Mouse (Mus musculus) 416B (cell line): ENCODE measurements at regions not wholly inside any gene's neighbourhood (a gene's known extent, or its start where the extent isn't known, plus 50 kb on each side); places are given as distances from the start of the nearest gene placed in this dataset.

Experiments
- DNase-seq: peaks from one replicate; pipeline ENCODE4 v3.0.0; 2011; ENCODE audit warnings: low read depth

DNA sequence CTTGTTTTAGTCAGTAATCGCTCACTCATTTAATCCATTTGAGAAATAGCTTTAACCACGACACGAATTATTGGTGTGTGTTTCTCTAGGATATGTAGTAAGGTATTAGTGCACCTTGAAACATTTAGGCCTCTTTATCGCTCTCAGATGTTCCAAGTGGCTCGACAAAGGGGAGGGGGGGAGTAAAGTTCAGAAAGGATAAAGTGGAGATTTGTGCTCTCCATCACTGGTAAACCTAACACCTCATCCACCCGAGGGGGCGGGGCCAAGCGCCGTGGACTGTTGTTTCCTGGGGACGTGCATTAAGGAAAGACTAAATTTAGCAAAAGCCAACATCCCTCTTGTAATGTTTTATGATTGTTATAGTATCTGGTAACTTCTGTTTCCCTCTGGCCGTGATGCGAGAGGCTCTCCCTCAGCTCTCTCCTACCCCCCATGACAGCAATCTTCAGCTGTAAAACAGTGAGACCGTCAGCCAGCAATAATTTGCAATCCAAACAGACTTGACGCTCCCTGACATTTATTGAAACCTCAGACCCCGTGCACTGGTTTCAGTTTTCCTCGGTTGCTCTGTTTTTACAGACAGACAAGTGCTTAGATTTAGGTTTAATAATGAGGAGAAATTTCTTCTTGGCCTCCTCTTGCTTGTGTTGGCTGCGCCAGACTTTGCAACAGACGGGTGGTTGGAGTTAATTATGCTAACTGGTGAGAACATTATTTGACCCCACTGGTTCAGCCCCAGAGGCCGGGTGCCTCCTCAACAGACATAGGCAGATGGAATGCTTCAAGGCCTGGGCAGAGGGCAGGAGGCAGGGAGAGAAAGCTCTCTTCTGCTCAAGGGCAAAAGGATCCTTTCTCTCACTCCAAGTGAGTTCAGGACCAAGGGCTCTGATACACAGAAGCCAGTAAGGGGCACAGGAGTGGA lies 542.8 kb upstream of the Sox9 start:
- DNase-seq = no peak

DNA sequence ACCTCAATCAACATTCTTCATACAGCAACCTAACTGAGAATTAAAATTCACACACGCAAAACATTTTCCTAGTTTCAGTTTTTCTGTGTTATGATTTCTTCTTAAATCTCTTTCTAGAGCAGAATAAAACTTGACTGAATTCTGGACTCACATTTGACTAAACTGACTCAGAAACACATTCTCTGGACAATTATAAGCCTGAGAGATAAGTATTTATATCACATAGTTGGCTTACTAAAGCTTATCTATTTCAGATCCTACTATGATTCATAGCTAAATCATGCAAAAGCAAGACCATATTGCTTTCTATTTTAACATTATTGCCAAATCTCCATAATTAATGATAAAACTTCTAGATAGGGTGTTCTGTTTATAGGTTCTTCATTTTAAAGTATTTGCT lies 529.5 kb upstream of the Sox9 start:
- DNase-seq = no peak

DNA sequence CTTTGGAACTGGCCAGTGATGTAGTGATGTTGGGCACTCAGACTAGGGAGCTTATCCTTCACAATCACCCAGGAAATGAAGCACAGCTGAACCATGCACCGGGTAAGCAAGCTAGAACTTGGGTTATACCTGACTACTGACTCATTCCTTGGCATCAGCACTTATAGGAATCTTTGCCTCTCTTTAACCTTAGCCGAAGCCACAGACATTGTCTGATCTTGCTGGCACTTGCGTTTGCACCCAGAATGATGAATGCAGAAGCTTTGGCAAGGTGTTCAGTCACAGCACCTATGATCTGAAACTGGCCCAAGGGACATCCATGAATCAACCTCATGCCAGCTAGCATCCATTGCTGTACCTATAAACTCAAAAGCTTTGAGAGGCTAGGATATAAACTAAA lies 529.0 kb upstream of the Sox9 start:
- no peak for DNase-seq

DNA sequence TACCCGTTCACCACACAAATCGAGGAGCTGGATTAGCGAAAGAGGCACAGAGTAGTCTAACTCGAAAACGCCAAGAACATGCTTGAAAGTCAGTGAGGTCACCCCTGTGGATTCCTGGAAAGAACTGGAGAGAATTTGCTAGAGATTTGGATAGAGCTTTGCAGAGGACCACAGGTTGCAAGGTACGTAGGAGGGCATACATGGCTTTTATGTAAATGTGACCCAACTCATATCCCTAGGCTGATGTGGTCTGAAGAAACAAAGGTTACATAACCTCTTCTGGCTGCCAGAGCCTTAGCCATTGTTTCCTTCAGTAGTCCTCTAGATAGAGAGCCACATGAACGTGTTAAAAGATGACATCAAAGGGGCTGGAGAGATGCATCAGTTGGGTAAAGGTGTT lies 525.7 kb upstream of the Sox9 start:
- no peak for DNase-seq

DNA sequence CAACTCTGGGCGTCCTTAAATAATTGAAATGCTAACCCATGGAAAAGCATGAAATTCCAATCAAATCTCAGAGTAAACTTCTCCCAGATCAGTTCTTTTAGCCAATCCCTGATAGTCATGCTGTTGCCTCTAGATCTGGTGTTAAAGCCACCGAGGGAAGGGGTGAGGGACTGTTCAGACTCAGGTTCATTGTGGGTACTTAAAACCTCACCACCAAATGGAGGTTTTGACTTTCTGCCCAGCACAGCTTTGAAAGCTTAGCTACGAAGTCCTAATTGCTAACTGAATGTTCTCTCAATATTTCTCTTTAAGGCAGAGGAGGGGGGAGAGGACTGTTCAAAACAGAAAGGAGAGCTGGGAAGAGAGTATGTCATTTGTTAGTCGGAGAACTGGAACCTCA lies 517.9 kb upstream of the Sox9 start:
- DNase-seq = no peak

DNA sequence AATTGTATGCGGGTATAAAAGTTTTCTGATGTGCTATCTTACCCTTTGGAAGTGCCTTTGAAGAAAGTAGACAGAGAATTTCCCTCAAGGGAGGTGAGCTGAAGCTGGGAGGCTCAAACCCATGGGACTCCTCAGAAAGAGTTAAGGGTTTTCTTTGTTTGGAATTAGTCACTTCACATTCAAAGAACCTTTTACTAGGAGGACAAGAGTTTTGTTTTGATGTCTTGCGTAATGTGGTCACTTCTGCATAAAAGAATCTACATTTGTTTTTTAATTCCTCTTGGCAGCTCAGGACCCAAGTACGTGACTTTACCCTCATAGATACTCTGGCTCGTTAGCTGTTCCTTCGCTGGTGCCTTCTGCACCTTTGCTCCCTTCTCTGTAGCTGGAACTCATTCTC lies 511.1 kb upstream of the Sox9 start:
- DNase-seq = no peak

DNA sequence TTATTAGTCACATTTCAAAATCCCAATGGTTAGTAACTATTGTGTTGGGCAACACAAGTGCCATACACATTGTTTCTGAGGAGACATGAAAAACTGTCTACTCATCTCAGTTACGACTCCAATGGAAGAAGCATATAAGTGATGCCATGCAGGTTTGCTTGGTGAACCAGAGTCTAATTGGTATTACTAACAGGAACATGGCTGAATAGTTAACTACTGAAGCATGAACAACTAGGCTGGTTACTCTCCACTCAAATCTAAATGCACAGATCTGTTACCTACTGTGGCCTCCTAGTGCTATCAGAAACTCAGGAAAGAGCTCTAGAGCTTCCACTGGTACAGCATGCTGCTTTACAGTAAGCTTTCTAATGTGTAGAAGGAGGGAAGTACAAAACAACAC lies 503.5 kb upstream of the Sox9 start:
- DNase-seq = no peak

DNA sequence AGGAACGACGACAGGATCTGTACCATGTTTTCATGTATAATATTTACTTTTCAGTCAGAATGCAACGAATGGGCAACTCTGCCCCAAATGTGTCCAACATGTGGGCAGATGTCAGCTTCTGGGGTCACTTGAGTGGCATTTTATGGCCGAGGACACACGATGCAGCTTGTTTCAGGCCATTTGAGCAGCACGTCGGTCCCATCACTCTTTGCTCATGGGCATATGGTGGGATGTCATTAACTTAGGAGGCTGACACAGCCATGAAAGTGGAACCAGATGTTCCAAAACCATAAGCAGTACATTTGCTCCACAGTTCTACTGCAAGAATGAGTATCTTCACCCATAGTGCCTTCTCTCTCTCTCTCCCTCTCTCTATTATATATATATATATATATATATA lies 499.1 kb upstream of the Sox9 start:
- DNase-seq = no peak

DNA sequence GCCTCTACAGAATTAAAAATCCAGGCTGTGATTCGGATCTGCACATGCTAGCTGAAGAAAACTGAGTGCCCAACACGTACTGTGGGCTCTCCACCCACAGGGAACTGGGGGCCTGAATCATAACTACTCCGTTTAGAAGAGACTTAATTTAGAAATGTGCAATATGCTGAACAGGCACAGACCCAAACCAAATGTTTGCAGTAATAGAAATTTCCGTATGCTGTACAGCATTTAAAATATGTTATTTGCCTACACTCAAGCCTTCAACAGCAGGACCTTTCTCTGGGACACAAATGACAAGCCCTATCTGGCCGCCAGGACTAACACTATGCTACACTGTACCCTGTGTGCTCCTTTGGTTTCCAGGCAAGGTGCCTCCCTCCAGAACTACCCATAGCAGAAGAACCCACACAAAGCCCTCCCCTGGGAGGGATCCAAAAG lies 483.1 kb upstream of the Sox9 start:
- DNase-seq = no peak

DNA sequence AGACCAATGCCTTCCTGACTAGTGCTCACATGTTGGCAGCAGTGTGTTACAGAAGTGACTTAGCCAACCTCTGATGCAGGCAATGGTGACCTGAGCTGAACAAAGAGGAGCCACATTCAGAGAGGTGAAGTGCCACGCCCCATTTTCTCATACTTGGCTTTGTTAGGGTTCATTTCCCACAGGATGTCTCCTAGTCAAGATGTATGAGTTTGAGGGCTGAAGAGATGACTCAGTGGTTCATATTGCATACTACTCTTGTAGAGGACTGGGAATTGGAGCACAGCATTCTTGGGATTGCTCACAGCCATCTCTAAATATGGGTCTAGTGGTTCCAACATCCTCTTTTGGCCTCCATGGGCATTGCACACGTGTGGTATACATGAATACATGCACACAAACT lies 478.9 kb upstream of the Sox9 start:
- no peak for DNase-seq

DNA sequence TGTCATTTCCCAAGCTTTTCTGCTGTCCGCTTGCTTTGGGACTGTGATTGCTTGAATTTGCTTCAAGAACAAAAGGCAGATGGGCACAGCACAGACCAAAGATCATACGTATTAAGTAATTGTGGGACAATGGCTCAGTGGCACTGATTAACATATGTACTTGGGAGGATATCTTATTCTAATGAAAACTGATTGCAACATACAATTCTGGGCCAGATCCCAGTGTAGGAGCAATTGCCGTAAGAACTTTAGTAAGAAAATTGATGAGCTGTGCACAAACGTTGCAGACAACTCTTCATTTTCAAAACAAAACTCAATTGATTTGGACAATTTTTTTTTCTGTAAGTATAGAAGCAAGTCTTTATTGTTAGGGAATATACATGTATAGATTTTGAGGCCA lies 456.2 kb upstream of the Sox9 start:
- DNase-seq = no peak

DNA sequence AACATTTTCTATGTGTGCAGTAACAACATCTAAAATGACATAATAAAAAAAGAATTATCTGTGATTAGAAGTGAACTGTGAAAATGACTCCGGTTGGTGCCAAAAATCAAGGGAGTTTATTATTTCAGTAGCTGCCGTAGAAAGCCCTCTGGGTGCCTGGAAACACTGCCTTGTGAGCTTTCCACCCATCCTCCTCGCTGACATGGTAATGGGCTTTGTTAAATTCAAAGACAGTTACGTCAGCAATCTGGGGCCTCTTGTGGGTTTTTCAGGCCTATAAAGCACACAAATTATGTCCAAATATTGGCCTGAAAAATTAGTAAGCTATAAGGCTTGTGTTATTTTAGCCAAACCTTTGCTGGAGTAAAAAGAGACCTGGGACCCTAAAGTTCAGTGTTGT lies 454.4 kb upstream of the Sox9 start:
- no peak for DNase-seq

DNA sequence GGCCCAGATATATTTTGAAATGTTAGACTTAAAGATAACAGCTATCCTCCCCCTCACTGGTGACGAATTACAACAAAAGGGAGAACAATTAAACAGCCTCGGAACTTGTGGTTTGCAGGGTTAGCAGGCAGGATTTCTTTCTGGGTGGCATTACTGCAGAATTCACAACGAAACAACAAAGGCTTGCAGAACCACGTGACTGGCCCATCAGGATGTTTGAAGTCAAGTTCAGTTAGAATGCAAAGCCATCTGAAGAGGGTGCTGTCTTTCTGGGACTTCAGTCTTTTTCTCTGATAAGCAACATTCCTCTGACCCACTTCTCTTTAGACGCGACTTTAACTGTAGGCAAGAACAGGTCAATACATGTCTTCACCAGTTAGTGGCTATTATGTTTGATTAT lies 436.9 kb upstream of the Sox9 start:
- no peak for DNase-seq

DNA sequence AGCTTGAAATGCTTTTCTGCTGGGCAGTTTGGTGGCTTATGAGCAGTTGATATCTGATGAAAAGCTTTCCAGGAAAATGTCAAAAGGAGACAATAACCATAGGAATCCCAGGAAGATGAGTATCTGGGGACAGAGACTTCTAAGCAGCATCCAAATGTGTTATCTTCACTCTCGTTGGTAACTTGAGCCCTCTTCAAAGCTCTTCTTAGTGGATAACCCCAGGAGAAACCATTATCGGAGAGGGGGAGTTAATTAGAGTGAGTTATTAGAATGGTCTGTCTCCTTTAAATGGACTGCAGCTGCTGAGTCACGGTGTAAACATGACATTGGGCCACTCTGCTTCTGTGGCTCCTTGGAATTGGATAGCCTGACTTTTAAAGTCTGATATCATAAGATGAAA lies 436.4 kb upstream of the Sox9 start:
- DNase-seq = no peak

DNA sequence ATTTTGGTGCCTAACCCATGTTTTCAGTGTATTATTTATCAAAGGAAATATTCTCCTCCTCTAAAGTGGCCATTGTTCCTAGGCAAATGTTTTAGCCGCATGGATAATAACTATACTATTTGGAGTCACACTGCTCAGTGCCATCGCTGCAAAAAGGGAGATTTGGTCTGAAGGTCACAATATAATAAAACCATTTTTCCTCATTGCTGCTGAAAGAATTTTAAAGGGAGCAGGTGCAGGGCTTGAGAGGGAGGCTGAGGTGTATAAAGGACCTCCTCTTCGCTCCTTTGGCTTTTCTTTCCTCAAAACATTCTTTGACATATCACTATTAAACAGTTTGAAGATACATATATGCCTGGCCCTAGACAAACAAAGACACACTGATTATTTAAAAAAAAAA lies 435.9 kb upstream of the Sox9 start:
- DNase-seq = no peak

DNA sequence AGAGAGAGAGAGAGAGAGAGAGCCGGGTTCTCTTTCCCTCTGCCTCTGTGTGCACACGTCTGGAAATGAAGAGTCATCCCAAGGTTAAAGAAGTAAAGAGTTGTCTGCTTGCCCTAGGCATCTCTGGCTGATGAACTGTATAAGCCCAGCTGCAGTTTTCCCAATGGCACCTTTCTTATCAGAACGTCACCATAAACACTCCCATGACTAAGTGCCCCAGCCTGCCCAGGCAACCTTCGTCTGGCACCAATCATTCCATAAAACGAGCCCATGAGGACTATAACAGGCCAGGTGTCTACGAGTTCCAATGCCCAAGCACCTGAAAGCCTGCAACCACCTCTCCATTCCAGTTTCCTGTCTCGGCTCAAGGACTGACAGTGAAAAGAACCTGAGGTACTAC lies 435.5 kb upstream of the Sox9 start:
- DNase-seq = no peak

DNA sequence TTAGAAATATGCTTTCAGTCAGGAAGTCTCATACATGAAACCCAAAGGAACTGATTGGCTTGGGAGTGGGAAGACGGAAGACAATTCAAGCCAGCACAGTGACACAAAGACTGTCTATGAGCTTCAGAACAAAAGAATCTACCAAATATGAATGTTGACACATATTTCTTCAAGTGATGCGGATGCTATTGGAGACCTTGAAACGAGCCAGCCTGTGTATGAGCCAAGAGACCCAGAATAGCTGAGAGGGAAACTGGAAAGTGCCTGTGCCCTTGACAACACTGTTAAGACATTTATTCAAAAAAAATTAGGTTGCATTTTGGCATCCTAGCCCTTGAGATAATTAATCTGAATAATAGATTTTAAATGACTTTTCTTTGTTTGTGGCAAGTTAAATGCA lies 426.7 kb upstream of the Sox9 start:
- no peak for DNase-seq

DNA sequence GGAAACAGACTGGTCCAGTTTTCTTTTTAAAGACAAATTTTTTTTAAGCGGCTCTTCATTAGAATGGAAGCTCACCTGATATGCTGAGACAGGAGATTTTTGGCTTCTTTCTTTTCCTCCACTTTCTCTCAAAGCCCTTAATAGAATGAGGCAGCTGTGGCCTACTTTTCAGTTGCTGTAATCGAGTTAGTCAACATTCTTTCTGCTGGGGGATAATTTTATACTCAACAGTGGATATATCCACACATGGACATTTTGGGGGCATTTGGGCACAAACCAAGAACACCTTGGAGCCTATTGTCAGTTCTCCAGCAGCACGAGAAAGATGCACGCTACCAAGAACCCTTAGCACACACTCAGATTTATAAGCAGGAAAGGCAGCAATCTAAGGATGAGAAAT lies 415.3 kb upstream of the Sox9 start:
- no peak for DNase-seq

DNA sequence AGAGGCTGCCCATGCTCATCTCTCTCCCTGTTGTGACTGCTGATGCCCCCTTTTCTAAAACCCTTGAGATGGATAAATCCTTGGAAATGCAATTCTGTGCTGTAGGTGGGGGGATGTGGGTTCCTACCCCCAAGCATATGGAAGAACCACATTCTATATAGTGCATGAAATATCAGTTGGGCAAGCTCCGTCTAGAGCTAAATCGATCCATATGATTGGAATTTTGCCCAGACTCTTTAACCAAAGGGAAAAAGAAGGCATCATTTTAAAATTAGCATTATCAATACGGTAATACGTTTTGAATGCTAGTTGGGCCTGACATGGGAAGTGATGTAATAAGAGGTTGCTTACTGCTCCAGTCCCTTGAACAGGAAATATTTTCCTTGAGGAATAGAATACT lies 411.1 kb upstream of the Sox9 start:
- DNase-seq = no peak

DNA sequence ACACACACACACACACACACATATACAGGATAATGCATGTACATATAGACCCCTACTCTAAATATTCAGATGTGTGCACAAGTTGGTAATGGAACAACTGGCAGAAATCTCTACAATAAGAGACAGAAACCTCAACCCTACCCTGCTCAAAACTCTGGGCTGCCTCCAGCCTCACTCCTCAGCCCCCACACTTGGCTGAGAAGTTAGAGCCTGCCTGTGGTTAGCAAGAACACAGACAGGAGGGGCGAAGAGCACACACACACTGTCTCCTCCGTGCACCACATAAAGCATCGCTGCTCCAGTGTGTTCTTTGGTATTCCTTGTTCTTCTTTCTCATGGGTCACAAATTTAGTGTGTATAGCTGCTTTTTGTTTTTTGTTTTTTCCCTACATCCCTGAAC lies 382.0 kb upstream of the Sox9 start:
- no peak for DNase-seq

DNA sequence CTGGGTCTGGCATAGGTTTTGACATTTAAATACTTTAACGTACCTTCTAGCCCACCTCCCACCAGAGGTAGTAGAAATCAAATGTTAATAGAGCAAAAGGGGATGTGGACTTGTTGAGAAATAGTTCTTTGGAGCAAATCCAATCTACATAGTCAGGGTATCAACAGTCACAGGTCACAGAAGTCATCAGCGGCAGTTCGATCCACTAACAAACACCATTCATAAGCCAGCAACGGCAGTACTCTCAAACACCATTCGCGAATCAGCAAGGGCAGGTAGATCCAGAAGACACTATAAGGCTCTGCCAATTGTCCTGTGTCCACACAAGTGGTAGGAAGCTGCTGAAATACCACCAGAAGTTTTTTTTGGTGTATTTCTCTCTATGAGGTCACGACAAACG lies 374.3 kb upstream of the Sox9 start:
- no peak for DNase-seq

DNA sequence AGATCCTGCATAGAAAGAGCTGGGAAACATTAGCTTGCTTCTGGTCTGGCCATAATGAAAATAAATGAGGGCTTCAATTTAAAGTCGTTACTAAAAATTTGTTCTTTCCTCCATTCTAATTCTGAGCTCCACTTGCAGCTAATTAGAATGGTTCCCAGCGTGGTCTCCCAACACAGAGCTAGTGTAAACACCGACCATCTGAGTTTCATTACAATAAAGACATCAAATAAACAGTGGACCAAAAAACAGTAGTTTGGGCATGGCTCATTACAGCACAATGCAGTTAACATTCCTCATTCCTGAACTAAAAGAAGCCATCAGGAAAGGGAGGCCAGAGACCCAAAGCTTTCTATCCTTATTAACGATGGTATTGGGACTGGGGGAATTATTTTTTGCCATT lies 369.6 kb upstream of the Sox9 start:
- DNase-seq = no peak

DNA sequence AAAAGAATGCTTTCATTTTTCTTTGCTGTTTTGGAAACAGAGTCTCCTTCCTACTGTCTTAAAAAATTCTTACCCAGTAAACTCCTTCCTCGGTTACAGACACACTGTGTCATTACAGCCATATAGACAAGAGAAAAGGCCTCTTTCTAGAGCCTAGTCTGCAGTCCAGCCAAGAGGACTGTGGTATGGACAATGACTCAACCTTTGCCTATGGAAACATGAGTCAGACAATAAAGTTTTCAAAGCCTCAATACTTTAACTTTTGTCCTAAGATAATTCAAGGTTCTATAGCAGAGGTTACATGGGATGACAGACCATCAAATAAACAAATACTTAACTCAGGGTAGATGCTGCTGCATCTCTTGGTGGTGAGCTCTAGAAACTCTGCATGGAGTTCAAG lies 339.4 kb upstream of the Sox9 start:
- DNase-seq = no peak

DNA sequence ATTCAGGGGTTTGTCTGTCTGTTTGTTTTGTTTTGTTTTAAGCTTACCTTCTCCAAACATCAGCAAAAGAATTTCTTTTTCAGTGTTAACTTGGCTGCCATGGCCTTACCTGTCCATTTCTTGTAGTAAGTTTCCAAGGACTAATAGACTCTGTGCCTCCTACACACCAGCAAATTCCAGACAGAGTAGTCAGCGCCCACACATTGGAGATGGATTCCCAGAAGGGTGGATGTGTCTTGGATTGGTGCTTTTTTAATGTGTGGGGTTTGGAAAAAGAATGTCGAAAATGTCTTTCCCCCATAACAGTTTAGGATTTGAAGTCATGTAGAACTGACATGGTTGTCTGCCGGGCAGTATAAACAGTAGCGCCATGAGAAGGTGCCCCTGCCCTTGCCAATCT lies 338.1 kb upstream of the Sox9 start:
- DNase-seq = no peak
